Mouse (Mus musculus): ENCODE measurements around the gene Cdk9. TPM values are rescaled to one million over a fixed set of nuclear protein-coding genes. Genes with fewer than 3 reads are reported as not detected.

The Cdk9 gene
- polyA plus RNA-seq, 1 experiment from 2014 or later = 75.1 TPM

GRCm38 (mm10) chr2:32739311-32739710, 26.4 kb upstream of the Cdk9 start:
- no peak overlapping the region for H3K9ac ChIP-seq (ENCODE audit: low read length)
- ATAC-seq = no peak
- no peaks in the 10 kb centered on the region for H3K27me3 ChIP-seq (replicated peaks; ENCODE audit: control insufficient read depth, insufficient read depth, low read length)
- no peak for DNase-seq (ENCODE audit: low spot score)
- no peak overlapping the region for H3K4me3 ChIP-seq (ENCODE audit: low read depth, low read length)
- no peak overlapping the region; the same call in 1 of the 2 replicates for H3K27ac ChIP-seq (ENCODE audit: low read depth, low read length)
- H3K4me2 ChIP-seq (ENCODE audit: low read length) = no peak overlapping the region
- 74% methylated on average over 4 of the region's 4 CpGs for WGBS
- H3K36me3 ChIP-seq (ENCODE audit: control insufficient read depth, insufficient read depth, low read length) = no peaks in the 10 kb centered on the region
- H3K9me3 ChIP-seq (replicated peaks; ENCODE audit: control insufficient read depth, low read length) = no peaks in the 10 kb centered on the region
- no peaks in the 10 kb centered on the region for H3K4me1 ChIP-seq (ENCODE audit: control insufficient read depth, insufficient read depth, low read length)

DNA sequence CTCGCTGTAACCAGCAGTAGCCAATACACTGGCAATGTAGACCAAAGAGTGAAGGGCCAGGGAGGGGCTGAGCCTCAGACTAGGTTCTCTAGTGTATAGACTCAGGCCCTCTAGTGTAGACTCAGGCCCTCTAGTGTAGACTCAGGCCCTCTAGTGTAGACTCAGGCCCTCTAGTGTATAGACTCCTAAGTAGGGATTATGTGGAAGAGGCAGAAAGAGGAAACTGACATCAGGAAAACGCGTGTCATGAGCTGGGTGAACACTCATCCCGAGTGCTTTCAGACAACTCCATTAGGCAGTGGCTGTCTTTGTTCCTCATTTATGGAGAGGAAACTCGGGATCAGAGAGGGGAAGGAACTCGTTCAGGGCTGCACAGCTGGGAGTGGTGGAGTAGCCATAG, 24.1 kb upstream of the Cdk9 start:
- Histone ChIP-seq H3K4me3 (ENCODE audit: low read depth, low read length) (no peak overlapping the region), H3K4me2 (ENCODE audit: low read length) (no peak overlapping the region), H3K9me3 (replicated peaks; ENCODE audit: control insufficient read depth, low read length) (no peaks in the 10 kb centered on the region), H3K36me3 (ENCODE audit: control insufficient read depth, insufficient read depth, low read length) (no peaks in the 10 kb centered on the region), H3K27ac (ENCODE audit: low read depth, low read length) (no peak overlapping the region), H3K27me3 (replicated peaks; ENCODE audit: control insufficient read depth, insufficient read depth, low read length) (no peaks in the 10 kb centered on the region), H3K9ac (ENCODE audit: low read length) (no peak overlapping the region), H3K4me1 (ENCODE audit: control insufficient read depth, insufficient read depth, low read length) (no peaks in the 10 kb centered on the region)
- ATAC-seq (no peak), DNase-seq (ENCODE audit: low spot score) (no peak)
- 49% methylated on average over 6 of the region's 6 CpGs for WGBS

DNA sequence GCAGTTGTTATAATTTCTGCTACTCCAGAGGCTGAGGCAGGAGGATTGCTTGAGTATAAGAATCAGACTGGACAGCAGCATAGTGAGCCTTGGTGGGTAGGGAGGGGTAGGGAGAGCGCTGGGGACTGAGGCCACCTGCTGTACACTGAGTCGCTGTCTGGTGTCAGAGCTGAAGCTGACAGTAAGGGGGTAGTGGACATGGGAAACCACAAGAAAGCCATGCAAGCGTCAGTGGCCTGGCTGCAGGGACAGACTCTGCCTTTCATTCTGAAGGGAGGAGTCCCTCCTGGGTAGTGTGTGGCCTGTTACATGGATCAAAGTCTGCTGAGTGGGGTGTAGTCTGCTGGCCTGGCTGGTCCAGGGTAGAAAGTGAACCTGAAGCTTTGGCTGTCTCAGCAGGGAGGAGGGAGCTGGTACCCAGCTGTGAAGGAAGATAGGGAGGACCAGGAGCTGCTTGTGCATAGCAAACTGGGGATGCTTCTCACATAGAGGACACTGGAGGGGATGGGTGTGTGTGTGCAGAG, 23.5 kb upstream of the Cdk9 start:
- H3K4me2 ChIP-seq (ENCODE audit: low read length) = no peak overlapping the region
- 42% methylated on average over 3 of the region's 3 CpGs for WGBS
- H3K27ac ChIP-seq (ENCODE audit: low read depth, low read length) = no peak overlapping the region
- H3K9ac ChIP-seq (ENCODE audit: low read length) = no peak overlapping the region
- H3K4me3 ChIP-seq (ENCODE audit: low read depth, low read length) = no peak overlapping the region
- no peaks in the 10 kb centered on the region for H3K9me3 ChIP-seq (replicated peaks; ENCODE audit: control insufficient read depth, low read length)
- DNase-seq (ENCODE audit: low spot score) (no peak), ATAC-seq (no peak)
- H3K4me1 ChIP-seq (ENCODE audit: control insufficient read depth, insufficient read depth, low read length) = no peaks in the 10 kb centered on the region
- H3K36me3 ChIP-seq (ENCODE audit: control insufficient read depth, insufficient read depth, low read length) = no peaks in the 10 kb centered on the region
- H3K27me3 ChIP-seq (replicated peaks; ENCODE audit: control insufficient read depth, insufficient read depth, low read length) = no peaks in the 10 kb centered on the region

DNA sequence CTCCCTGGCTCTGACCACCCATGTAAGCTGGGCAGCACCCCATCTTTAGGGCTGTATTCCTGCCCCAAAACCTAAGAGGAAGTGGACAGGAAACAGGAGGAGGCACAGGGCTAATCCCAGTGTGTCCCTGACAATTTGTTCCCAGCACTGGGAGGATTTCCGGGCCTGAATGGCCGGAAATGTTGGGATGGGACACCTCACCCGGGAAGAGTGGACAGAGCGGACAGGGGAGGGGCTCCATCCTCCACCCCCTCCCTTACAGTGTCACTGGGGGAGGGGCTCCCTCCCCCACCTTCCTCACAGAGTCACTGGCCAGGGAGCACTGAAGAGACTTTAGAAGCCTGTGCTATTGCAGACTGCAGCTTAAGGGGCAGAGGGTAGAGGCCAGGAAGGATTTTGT, 22.1 kb upstream of the Cdk9 start:
- Histone ChIP-seq H3K4me2 (ENCODE audit: low read length) (no peak overlapping the region), H3K4me1 (ENCODE audit: control insufficient read depth, insufficient read depth, low read length) (no peaks in the 10 kb centered on the region), H3K36me3 (ENCODE audit: control insufficient read depth, insufficient read depth, low read length) (no peaks in the 10 kb centered on the region), H3K27me3 (replicated peaks; ENCODE audit: control insufficient read depth, insufficient read depth, low read length) (no peaks in the 10 kb centered on the region), H3K4me3 (ENCODE audit: low read depth, low read length) (no peak overlapping the region), H3K9ac (ENCODE audit: low read length) (no peak overlapping the region), H3K27ac (ENCODE audit: low read depth, low read length) (no peak overlapping the region; the same call in 1 of the 2 replicates), H3K9me3 (replicated peaks; ENCODE audit: control insufficient read depth, low read length) (no peaks in the 10 kb centered on the region)
- DNase-seq (ENCODE audit: low spot score) = no peak
- no peak for ATAC-seq
- 58% methylated on average over 4 of the region's 4 CpGs for WGBS

GRCm38 (mm10) chr2:32734480-32734879, 21.6 kb upstream of the Cdk9 start:
- 38% methylated on average over 4 of the region's 4 CpGs for whole genome bisulfite sequencing
- Histone ChIP-seq H3K27ac (ENCODE audit: low read depth, low read length) (no peak overlapping the region), H3K4me2 (ENCODE audit: low read length) (no peak overlapping the region), H3K27me3 (replicated peaks; ENCODE audit: control insufficient read depth, insufficient read depth, low read length) (no peaks in the 10 kb centered on the region), H3K4me1 (ENCODE audit: control insufficient read depth, insufficient read depth, low read length) (no peaks in the 10 kb centered on the region), H3K9me3 (replicated peaks; ENCODE audit: control insufficient read depth, low read length) (no peaks in the 10 kb centered on the region), H3K4me3 (ENCODE audit: low read depth, low read length) (no peak overlapping the region), H3K9ac (ENCODE audit: low read length) (no peak overlapping the region), H3K36me3 (ENCODE audit: control insufficient read depth, insufficient read depth, low read length) (no peaks in the 10 kb centered on the region)
- DNase-seq (ENCODE audit: low spot score) = no peak
- no peak for ATAC-seq

- no peaks in the 10 kb centered on the region for H3K36me3 ChIP-seq (ENCODE audit: control insufficient read depth, insufficient read depth, low read length)
- H3K27me3 ChIP-seq (replicated peaks; ENCODE audit: control insufficient read depth, insufficient read depth, low read length) = no peaks in the 10 kb centered on the region
- no peak for DNase-seq (ENCODE audit: low spot score)
- 64% methylated on average over 6 of the region's 6 CpGs for WGBS
- no peak overlapping the region for H3K9ac ChIP-seq (ENCODE audit: low read length)
- no peak for ATAC-seq
- H3K9me3 ChIP-seq (replicated peaks; ENCODE audit: control insufficient read depth, low read length) = no peaks in the 10 kb centered on the region
- no peak overlapping the region for H3K4me2 ChIP-seq (ENCODE audit: low read length)
- no peaks in the 10 kb centered on the region for H3K4me1 ChIP-seq (ENCODE audit: control insufficient read depth, insufficient read depth, low read length)
- no peak overlapping the region for H3K27ac ChIP-seq (ENCODE audit: low read depth, low read length)
- H3K4me3 ChIP-seq (ENCODE audit: low read depth, low read length) = no peak overlapping the region
Measured at GRCm38 (mm10) chr2:32732695-32733094, 19.8 kb upstream of the Cdk9 start.

- no peaks in the 10 kb centered on the region for H3K4me1 ChIP-seq (ENCODE audit: control insufficient read depth, insufficient read depth, low read length)
- H3K4me2 ChIP-seq (ENCODE audit: low read length) = no peak overlapping the region
- no peak for DNase-seq (ENCODE audit: low spot score)
- H3K36me3 ChIP-seq (ENCODE audit: control insufficient read depth, insufficient read depth, low read length) = no peaks in the 10 kb centered on the region
- no peak overlapping the region for H3K4me3 ChIP-seq (ENCODE audit: low read depth, low read length)
- no peak for ATAC-seq
- H3K27me3 ChIP-seq (replicated peaks; ENCODE audit: control insufficient read depth, insufficient read depth, low read length) = no peaks in the 10 kb centered on the region
- no peak overlapping the region for H3K9ac ChIP-seq (ENCODE audit: low read length)
- 76% methylated on average over 4 of the region's 4 CpGs for WGBS
- no peak overlapping the region for H3K27ac ChIP-seq (ENCODE audit: low read depth, low read length)
- H3K9me3 ChIP-seq (replicated peaks; ENCODE audit: control insufficient read depth, low read length) = no peaks in the 10 kb centered on the region
Measured at GRCm38 (mm10) chr2:32731911-32732310, 19.0 kb upstream of the Cdk9 start.

GRCm38 (mm10) chr2:32730854-32731253, 18.0 kb upstream of the Cdk9 start:
- ATAC-seq (no peak), DNase-seq (ENCODE audit: low spot score) (no peak)
- no peak overlapping the region for H3K4me3 ChIP-seq (ENCODE audit: low read depth, low read length)
- 66% methylated on average over 11 of the region's 11 CpGs for WGBS
- H3K27ac ChIP-seq (ENCODE audit: low read depth, low read length) = no peak overlapping the region
- H3K36me3 ChIP-seq (ENCODE audit: control insufficient read depth, insufficient read depth, low read length) = no peaks in the 10 kb centered on the region
- no peaks in the 10 kb centered on the region for H3K4me1 ChIP-seq (ENCODE audit: control insufficient read depth, insufficient read depth, low read length)
- no peaks in the 10 kb centered on the region for H3K27me3 ChIP-seq (replicated peaks; ENCODE audit: control insufficient read depth, insufficient read depth, low read length)
- H3K9me3 ChIP-seq (replicated peaks; ENCODE audit: control insufficient read depth, low read length) = no peaks in the 10 kb centered on the region
- no peak overlapping the region for H3K4me2 ChIP-seq (ENCODE audit: low read length)
- no peak overlapping the region for H3K9ac ChIP-seq (ENCODE audit: low read length)

DNA sequence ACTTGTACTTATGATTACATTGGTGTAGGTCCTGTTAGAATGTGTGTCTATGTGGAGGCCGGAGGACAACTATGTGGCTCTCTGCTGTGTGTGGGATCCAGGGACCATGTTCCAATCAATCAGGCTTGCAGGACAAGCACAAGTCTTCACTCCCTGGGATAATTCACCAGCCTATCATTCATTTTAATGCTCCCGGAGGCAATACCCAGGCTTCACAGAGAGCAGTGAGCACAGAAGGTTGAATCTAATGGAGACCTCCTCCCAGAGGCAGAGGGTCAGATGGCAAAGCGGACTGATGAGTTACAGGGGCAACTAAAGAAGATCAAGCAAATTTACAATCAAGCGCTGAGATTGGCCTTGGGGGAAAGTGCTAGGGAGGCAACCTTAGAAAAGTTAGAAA, 16.7 kb upstream of the Cdk9 start:
- no peaks in the 10 kb centered on the region for H3K36me3 ChIP-seq (ENCODE audit: control insufficient read depth, insufficient read depth, low read length)
- H3K9ac ChIP-seq (ENCODE audit: low read length) = no peak overlapping the region
- H3K27me3 ChIP-seq (replicated peaks; ENCODE audit: control insufficient read depth, insufficient read depth, low read length) = no peaks in the 10 kb centered on the region
- H3K4me2 ChIP-seq (ENCODE audit: low read length) = no peak overlapping the region
- no peak for ATAC-seq
- no peak overlapping the region for H3K4me3 ChIP-seq (ENCODE audit: low read depth, low read length)
- H3K27ac ChIP-seq (ENCODE audit: low read depth, low read length) = no peak overlapping the region
- DNase-seq (ENCODE audit: low spot score) = no peak
- no peaks in the 10 kb centered on the region for H3K9me3 ChIP-seq (replicated peaks; ENCODE audit: control insufficient read depth, low read length)
- H3K4me1 ChIP-seq (ENCODE audit: control insufficient read depth, insufficient read depth, low read length) = no peaks in the 10 kb centered on the region
- 83% methylated on average over 4 of the region's 4 CpGs for WGBS

All from forebrain, embryonic 14.5 days (tissue).